8 mouse cellular contexts compared by ENCODE assay signal in the genomic region with DNA sequence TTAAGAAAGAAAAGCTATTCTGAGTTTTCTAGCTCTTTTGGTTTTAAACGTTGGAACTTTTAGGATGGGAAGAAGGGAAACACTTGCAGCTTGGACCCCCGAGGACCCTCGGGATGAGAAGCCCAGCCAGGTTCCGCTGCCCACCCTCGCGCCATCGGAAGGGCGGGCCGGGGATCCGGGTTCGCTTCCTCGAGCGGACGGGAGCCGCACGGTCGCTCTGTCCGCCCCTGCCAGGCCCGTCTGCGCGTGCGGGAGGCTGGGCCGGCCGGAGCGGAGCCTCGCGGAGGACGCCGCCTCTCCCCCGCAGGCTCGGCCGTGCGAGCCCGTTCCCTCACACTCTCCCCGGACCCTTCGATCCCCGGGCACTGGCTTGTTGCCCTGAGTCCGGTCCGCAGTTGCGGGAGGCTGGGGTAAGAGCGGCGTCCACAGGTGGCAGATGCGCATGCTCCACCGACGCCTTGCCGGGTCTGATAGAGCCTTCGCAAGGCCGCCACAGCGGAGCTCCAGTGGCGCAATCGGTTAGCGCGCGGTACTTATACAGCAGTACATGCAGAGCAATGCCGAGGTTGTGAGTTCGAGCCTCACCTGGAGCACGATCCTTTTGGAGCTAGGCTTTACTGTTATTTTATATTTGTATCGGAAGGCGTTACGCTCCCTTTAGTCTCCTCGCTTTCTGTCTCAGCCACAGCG. TPM values are rescaled to one million over a fixed set of nuclear protein-coding genes. Genes with fewer than 3 reads are reported as not detected.
DNase-seq lines count a peak whose midpoint lies in the region; ATAC-seq and TF ChIP-seq lines count a peak whose summit lies in the region.

No protein-coding gene starts in this region.

- H3K9ac ChIP-seq in ES-Bruce4 (ENCODE audit: low read depth, poor library complexity, severe bottlenecking): peak overlapping the region; percentile 63
- peak overlapping the region; percentile 77 for H3K9ac ChIP-seq in forebrain, embryonic 14.5 days (ENCODE audit: low read length)

- H3K27me3 ChIP-seq in ES-Bruce4 (ENCODE audit: control insufficient read depth, insufficient read depth, low read length, poor library complexity, severe bottlenecking): no peaks in the 10 kb centered on the region
- no peaks in the 10 kb centered on the region for H3K27me3 ChIP-seq in forebrain, embryonic 14.5 days (replicated peaks; ENCODE audit: control insufficient read depth, insufficient read depth, low read length)

- peak overlapping the region; percentile 91 for H3K4me3 ChIP-seq in ES-Bruce4 (ENCODE audit: low read depth, low read length)
- H3K4me3 ChIP-seq in forebrain, embryonic 14.5 days (ENCODE audit: low read depth, low read length): peak overlapping the region; percentile 75
- peak overlapping the region; percentile 87 for H3K4me3 ChIP-seq in lung, adult 2 months (replicated peaks; ENCODE audit: extremely low read depth, low read depth, low read length)

- under 1% methylated on average over 62 of the region's 62 CpGs for WGBS in forebrain, embryonic 14.5 days
- under 1% methylated on average over 62 of the region's 62 CpGs for WGBS in lung, adult 2 months

- TF ChIP-seq EP300 in ES-Bruce4 (IDR thresholded peaks at IDR 0.05; ENCODE audit: insufficient read depth, low read depth, low read length): 0 out of 2 replicates have a peak, but pooled peaks have one; percentile 5

- peak overlapping the region; percentile 76 for H3K27ac ChIP-seq in ES-Bruce4 (ENCODE audit: insufficient read depth, low read length)
- H3K27ac ChIP-seq in forebrain, embryonic 14.5 days (ENCODE audit: low read depth, low read length): peak overlapping the region; percentile 84

- intact Hi-C loops in heart, postnatal 25 days (cut with DNase I): no loop called here

- no peaks in the 10 kb centered on the region for H3K9me3 ChIP-seq in ES-Bruce4 (replicated peaks; ENCODE audit: control insufficient read depth, insufficient read depth, low read length, poor library complexity, severe bottlenecking)
- H3K9me3 ChIP-seq in forebrain, embryonic 14.5 days (replicated peaks; ENCODE audit: control insufficient read depth, low read length): no peaks in the 10 kb centered on the region

- peak; percentile 97 for DNase-seq in forebrain, embryonic 14.5 days (ENCODE audit: low spot score)
- DNase-seq in heart, postnatal 25 days (ENCODE audit: low spot score): peak; percentile 89
- peak; percentile 96 to 99 for DNase-seq in layer of hippocampus, adult 18-20 months (ENCODE audit: low spot score in 2 of 2)
- peak; percentile 99 for DNase-seq in lung, adult 2 months
- DNase-seq in thymus, adult 18-20 months: peak; percentile 90 to 91

- ATAC-seq in cerebellum, adult (ENCODE audit: insufficient number of reproducible peaks, low FRiP score, low TSS enrichment): peak; percentile 78
- ATAC-seq in forebrain, embryonic 14.5 days: peak; percentile 95
- peak; percentile 79 for ATAC-seq in neutrophil, adult 5-6 weeks (ENCODE audit: extremely low read depth, insufficient number of reproducible peaks, low FRiP score, poor library complexity, severe bottlenecking)

- no peaks in the 10 kb centered on the region for H3K36me3 ChIP-seq in ES-Bruce4 (ENCODE audit: control insufficient read depth, insufficient read depth, low read length, poor library complexity, severe bottlenecking)
- H3K36me3 ChIP-seq in forebrain, embryonic 14.5 days (ENCODE audit: control insufficient read depth, insufficient read depth, low read length): no peaks in the 10 kb centered on the region

- TF ChIP-seq CTCF in ES-Bruce4 (IDR thresholded peaks at IDR 0.05; ENCODE audit: low read depth, low read length): no peak
- no peak for TF ChIP-seq CTCF in lung, adult 2 months (IDR thresholded peaks at IDR 0.05; ENCODE audit: insufficient read depth, low read length)

- TF ChIP-seq POLR2A in ES-Bruce4 (IDR thresholded peaks at IDR 0.05; ENCODE audit: insufficient read depth, low read length): peak; percentile 36
- TF ChIP-seq POLR2A in lung, adult 2 months (IDR thresholded peaks at IDR 0.05; ENCODE audit: borderline replicate concordance, extremely low read depth, low read depth, low read length): peak; percentile 60; the same call in 1 of the 2 replicates

- H3K4me2 ChIP-seq in forebrain, embryonic 14.5 days (ENCODE audit: low read length): peak overlapping the region; percentile 79

- H3K4me1 ChIP-seq in ES-Bruce4 (ENCODE audit: control insufficient read depth, insufficient read depth, low read length): peaks cover 9% of the 10 kb centered on the region
- H3K4me1 ChIP-seq in forebrain, embryonic 14.5 days (ENCODE audit: control insufficient read depth, insufficient read depth, low read length): peaks cover 4% of the 10 kb centered on the region; the same call in 1 of the 2 replicates
- no peaks in the 10 kb centered on the region for H3K4me1 ChIP-seq in lung, adult 2 months (ENCODE audit: control insufficient read depth, insufficient read depth, low read length)

RNA-seq across cellular contexts. Expression of gene Haao, which starts 13.8 kb away (rescaled TPM):
- polyA plus RNA-seq in ES-Bruce4 (2011; ENCODE audit: insufficient read depth, insufficient read length, low read depth, missing spikeins): 0.50 and 0.55 TPM in 2 replicates
- 0.53 TPM in 1 of 2 replicates, not detected in the other for polyA plus RNA-seq in forebrain, embryonic 14.5 days (2014; fragmentation: Nextera tagmentation; extraction: Ambion mirVana)
- total RNA-seq in heart, postnatal 25 days (2021): under 1 TPM in 1 of 2 experiments, not detected in 1; 0.13 TPM
- under 1 TPM in 1 of 2 experiments, not detected in 1; 0.30 TPM for total RNA-seq in layer of hippocampus, adult 18-20 months (2021)
- polyA plus RNA-seq in lung, adult 2 months (2012; rRNA removed): 8.2 and 9.6 TPM in 2 replicates
- total RNA-seq in neutrophil, adult 5-6 weeks (2017): 226 and 235 TPM in 2 replicates

Comparison
In these comparisons a context has a peak if more than half of its experiments do, and no peak if none do; other contexts are left out.
1. Peak in every context shown above with its lines: DNase-seq, ATAC-seq, H3K4me3 ChIP-seq and H3K27ac ChIP-seq.
2. RNA of gene Haao, which starts 13.8 kb away (total RNA-seq): 226 to 235 TPM in neutrophil, adult 5-6 weeks; 0.30 TPM in layer of hippocampus, adult 18-20 months and 0.13 TPM in heart, postnatal 25 days; every median in the first group is over 100 times any median in the second.